Mouse (Mus musculus) lung, postnatal 10 days (tissue): Measurements from ENCODE around the gene Rpl36al.

Experiments
- DNase-seq: peaks from one replicate; pipeline ENCODE4 v3.0.0; 2021

Gene Rpl36al

DNA sequence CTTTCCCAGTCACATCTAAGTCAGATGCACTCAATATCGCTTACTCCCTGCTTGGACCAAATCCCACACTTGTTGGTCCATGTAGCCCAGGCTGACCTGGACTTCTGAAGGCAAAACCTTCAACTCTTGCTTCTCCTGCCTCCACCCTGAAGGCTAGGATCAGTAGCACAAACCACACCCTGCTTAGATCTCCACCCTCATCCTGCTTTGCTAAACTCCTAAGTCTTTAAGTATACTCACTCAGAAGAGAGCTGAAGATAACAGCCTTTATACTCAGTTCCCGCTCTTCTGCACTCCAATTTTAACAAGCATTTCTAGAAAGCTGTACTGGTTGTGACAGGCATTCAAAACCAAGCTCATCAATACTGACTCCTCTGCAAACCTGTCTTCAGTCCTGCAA is 26.8 kb downstream of the Rpl36al start:
- DNase-seq, result no peak

DNA sequence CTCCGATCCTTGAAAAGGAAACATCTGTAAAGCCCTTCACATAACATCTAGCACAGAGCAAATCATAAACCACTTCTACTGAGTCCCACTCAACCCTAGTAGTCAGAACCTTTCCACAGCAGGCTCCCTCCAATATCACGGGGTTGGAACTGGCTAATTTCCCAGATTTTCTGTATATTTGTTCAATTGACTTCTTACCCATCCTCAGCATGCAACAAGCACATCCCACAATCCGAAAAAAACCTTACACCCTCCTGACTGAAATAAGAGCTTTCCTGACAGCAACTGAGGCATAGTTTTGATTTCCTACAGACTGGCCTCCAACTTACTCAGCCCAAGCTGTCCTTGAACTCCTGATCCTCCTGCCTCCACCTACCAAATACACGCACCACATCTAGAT is 27.4 kb downstream of the Rpl36al start:
- no peak for DNase-seq

DNA sequence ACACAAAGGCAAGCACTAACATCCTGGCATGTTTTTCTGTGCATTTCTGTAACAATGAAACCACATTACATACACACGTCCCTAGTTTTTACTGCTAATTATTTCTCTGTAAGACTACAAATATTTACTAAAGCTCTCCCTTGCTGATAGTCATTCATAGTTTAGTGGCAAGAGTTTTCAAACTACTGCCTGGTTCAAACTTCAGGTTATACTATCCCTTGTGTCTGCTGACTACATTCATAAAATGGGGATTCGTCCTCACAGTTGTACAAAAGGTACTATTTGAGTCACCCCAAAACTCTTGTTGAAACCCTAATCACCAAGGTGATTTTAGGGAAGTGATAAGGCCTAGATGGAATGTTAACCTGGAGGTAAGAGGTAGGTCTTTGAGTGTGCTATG is 28.0 kb downstream of the Rpl36al start:
- no peak for DNase-seq

DNA sequence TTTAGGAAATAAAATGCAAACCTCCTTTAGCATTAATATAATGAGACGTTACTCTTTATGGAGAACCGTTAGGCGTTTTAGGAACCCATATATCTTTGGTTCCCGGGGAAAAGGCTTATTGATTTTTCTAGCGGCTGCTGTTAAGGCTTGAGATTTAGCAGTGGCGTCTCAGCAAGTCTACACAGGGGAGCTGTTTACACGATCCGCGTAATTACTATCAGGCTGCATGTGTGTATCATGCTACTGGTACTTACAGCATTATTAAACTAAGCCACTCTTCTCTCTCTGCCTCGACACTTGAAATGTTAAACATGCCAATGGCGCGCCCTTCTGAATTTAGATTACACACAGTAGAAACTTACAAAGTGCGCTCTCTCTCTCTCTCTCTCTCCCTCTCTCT is 33.8 kb downstream of the Rpl36al start:
- DNase-seq, result no peak

DNA sequence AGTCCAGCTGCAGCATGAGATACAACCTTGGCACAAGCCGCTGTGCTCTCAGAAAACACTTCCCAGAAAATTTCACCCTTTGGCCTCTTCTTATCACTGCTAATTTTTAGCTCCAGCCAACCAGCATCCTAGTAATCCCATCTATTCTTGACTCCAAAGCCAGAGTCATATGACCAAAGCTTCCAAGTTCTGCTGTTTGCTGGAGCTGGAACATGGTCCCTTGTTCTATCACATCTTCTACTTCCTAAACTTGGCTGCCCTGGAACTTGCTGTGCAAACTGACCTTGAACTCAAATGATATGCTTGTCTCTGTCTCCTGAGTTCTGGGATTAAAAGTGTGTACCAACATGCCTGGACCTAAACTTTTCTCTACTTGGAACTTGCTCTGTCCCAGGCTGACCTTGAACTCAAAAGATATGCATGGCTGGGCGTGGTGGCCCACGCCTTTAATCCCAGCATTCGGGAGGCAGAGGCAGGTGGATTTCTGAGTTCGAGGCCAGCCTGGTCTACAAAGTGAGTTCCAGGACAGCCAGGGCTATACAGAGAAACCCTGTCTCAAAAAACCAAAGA is 36.6 kb downstream of the Rpl36al start:
- DNase-seq, result no peak

DNA sequence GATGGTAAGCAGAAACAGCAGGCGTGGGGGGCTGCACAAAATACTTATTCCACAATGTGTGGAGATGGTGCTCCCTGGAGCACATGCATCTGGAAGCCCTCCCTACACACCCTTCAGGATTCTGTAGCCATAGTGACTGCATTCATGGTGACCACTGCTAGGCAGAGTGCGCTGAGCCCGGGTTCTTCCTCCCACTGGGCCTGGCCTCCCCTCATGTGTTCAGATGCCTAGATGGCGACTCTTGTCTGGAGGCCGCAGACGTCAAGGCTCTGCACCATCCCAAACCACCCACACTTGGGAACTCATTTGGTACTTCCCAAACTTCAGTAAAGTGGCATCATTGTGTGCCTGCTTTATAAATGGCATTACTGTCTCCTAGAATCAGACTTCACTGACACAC is 40.4 kb downstream of the Rpl36al start:
- no peak for DNase-seq

DNA sequence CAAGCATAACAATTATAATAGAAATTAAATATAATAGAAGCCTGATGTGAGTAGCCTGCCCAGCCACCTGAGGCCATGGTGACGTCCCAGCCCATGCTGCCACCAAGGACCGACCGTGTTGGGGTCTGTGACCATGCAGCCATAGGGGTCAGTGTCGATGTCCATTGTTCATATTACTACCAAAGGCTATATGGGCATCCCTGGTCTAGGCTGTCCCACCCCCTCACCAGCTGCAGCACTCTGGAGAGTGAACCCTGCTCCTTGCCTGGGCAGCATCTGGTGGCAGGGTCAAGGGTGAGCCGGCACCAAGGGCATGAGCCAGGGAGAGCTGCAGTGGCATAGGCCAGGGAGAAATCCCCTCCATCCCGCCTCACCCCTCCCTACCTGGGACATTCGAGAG is 44.0 kb downstream of the Rpl36al start:
- no peak for DNase-seq

DNA sequence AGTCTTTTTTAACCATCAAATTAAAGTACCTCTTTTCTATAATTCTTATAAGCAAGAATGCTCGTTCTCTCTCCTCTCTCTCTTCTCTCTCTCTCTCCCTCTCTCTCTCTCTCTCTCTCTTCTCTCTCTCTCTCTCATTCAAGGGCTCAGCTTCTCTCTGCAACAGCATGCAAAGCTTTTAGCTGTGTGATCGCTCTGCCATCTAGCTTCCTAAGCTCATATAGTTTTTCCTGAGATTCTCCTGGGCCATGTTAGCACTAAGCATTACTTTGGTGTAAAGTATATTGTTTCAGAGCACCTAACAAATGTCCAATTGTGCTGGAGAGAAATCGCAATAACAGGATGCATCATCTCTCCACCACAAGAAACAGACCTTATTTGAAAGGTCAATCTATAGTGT is 44.7 kb downstream of the Rpl36al start:
- no peak for DNase-seq
